ENCODE assay signal across 29 mouse cellular contexts in the genomic region with DNA sequence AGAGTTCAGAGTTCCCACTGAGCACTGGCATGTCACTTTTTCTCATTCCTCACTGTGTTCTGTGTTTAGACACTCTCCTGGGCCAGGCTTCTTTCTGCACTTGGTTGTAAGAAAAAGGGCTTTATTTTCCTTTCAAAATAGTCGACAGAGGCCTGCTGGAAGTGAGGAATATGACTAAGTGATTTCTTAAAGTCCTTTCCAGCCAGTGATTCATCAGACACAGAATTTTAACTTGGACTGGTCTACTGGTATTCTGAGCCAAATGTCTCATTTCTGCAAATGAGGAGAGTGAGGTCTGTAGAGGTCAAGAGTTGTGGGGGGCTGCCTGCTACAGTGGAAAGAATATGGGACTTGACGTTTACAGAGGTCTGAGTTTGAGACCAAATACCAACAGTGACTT.
DNase-seq lines count a peak whose midpoint lies in the region; ATAC-seq and TF ChIP-seq lines count a peak whose summit lies in the region.
"Had no signal": no experiment of that assay in that cellular context is flagged by ENCODE, and none has a peak within 500 bp of the region (broad histone marks: within the 10 kb centered on the region; RNA-seq: fewer than 3 reads in every experiment).

No protein-coding gene starts in this region.

- no peak overlapping the region for H3ac ChIP-seq in C2C12 (ENCODE audit: control insufficient read depth, insufficient read length, low read depth)

- H3K79me2 ChIP-seq in C2C12 (ENCODE audit: control insufficient read depth, insufficient read depth): peaks cover 76% of the 10 kb centered on the region

- no peaks in the 10 kb centered on the region for H3K9me3 ChIP-seq in heart, embryonic 12.5 days (replicated peaks)
- H3K9me3 ChIP-seq: embryonic facial prominence, embryonic 12.5 days; heart, embryonic 15.5 days; kidney, embryonic 15.5 days; liver, embryonic 13.5 days; neural tube, embryonic 13.5 days had no signal

- H3K27ac ChIP-seq in gastrocnemius, adult 2 months: peak overlapping the region; percentile 56
- no peak overlapping the region for H3K27ac ChIP-seq in heart, embryonic 12.5 days (ENCODE audit: poor library complexity, severe bottlenecking)
- H3K27ac ChIP-seq in layer of hippocampus, adult 2 months: no peak overlapping the region
- H3K27ac ChIP-seq in cerebellum, adult 2 months (ENCODE audit: insufficient read depth, low read length): no peak overlapping the region
- H3K27ac ChIP-seq: embryonic facial prominence, embryonic 12.5 days; heart, embryonic 15.5 days; hindbrain, postnatal 0 days; kidney, embryonic 15.5 days; left cerebral cortex, adult 2 months; liver, embryonic 13.5 days; neural tube, embryonic 13.5 days had no signal

- intact Hi-C loops in gastrocnemius, adult 2 months (cut with DNase I): no loop called here
- intact Hi-C loops in heart, postnatal 10 days (cut with DNase I): loop anchor here (5.0 kb wide), 1 partner anchor 218 kb away; no protein-coding TSS in a partner anchor

- no peak for TF ChIP-seq CTCF in gastrocnemius, adult 2 months (IDR thresholded peaks at IDR 0.05)
- no peak for TF ChIP-seq CTCF in C2C12 (IDR thresholded peaks at IDR 0.05; ENCODE audit: control insufficient read depth, insufficient read depth, insufficient read length)
- no peak for TF ChIP-seq CTCF in layer of hippocampus, adult 2 months (conservative IDR thresholded peaks at IDR 0.05)
- no peak for TF ChIP-seq CTCF in cerebellum, adult 2 months (IDR thresholded peaks at IDR 0.05; ENCODE audit: borderline replicate concordance, insufficient read depth, low read depth, low read length)

- WGBS in heart, embryonic 12.5 days: 50% methylated on average over 2 of the region's 2 CpGs
- WGBS in cerebellum, adult 2 months: 59% methylated on average over 2 of the region's 2 CpGs

- no peak for ATAC-seq in heart, embryonic 12.5 days (ENCODE audit: insufficient number of reproducible peaks, low FRiP score)
- ATAC-seq: forebrain, embryonic 14.5 days; hindbrain, postnatal 0 days had no signal

- H3K36me3 ChIP-seq in heart, embryonic 12.5 days: peaks cover 17% of the 10 kb centered on the region
- peaks cover 27% of the 10 kb centered on the region for H3K36me3 ChIP-seq in C2C12 (ENCODE audit: control insufficient read depth, insufficient read depth)
- H3K36me3 ChIP-seq: kidney, embryonic 15.5 days; liver, embryonic 13.5 days; neural tube, embryonic 13.5 days had no signal

- no peaks in the 10 kb centered on the region for H3K27me3 ChIP-seq in heart, embryonic 12.5 days (replicated peaks)
- H3K27me3 ChIP-seq in C2C12 (ENCODE audit: control insufficient read depth, insufficient read depth, insufficient read length): no peaks in the 10 kb centered on the region
- no peaks in the 10 kb centered on the region; the same call in 1 of the 2 replicates for H3K27me3 ChIP-seq in cerebellum, adult 2 months (ENCODE audit: control insufficient read depth, insufficient read depth, low read length)
- H3K27me3 ChIP-seq: embryonic facial prominence, embryonic 12.5 days; heart, embryonic 15.5 days; neural tube, embryonic 13.5 days had no signal

- no peak overlapping the region for H3K4me3 ChIP-seq in gastrocnemius, adult 2 months
- H3K4me3 ChIP-seq in heart, embryonic 12.5 days: no peak overlapping the region
- no peak overlapping the region for H3K4me3 ChIP-seq in C2C12 (ENCODE audit: insufficient read depth, poor library complexity, severe bottlenecking)
- H3K4me3 ChIP-seq in layer of hippocampus, adult 2 months: no peak overlapping the region
- H3K4me3 ChIP-seq in cerebellum, adult 2 months (replicated peaks; ENCODE audit: insufficient read depth, low read depth, low read length): no peak overlapping the region
- H3K4me3 ChIP-seq: embryonic facial prominence, embryonic 12.5 days; heart, embryonic 15.5 days; kidney, embryonic 15.5 days; left cerebral cortex, adult 2 months; liver, embryonic 13.5 days; neural tube, embryonic 13.5 days had no signal

- H3K4me2 ChIP-seq in heart, embryonic 12.5 days: no peak overlapping the region
- H3K4me2 ChIP-seq: heart, embryonic 15.5 days; kidney, embryonic 15.5 days; liver, embryonic 13.5 days; lung, embryonic 14.5 days; neural tube, embryonic 13.5 days had no signal

- H3K79me3 ChIP-seq in C2C12 (ENCODE audit: low read depth): peaks cover 23% of the 10 kb centered on the region

- H3K9ac ChIP-seq in heart, embryonic 12.5 days: no peak overlapping the region
- H3K9ac ChIP-seq: embryonic facial prominence, embryonic 12.5 days; heart, embryonic 15.5 days; kidney, embryonic 15.5 days; liver, embryonic 13.5 days; lung, embryonic 14.5 days; neural tube, embryonic 13.5 days had no signal

- TF ChIP-seq POLR2A in cerebellum, adult 2 months (IDR thresholded peaks at IDR 0.05; ENCODE audit: borderline replicate concordance, insufficient read depth, low read length): no peak

- no peak for DNase-seq in gastrocnemius, adult 2 months
- no peak for DNase-seq in gastrocnemius, postnatal 10 days
- peak; percentile 54 to 55 for DNase-seq in heart, postnatal 10 days
- DNase-seq in fibroblast of lung, adult 2 months (ENCODE audit: low read depth): peak; percentile 88
- no peak for DNase-seq in layer of hippocampus, adult 2 months (ENCODE audit: low spot score in 2 of 2)
- DNase-seq in cerebellum, adult 2 months: no peak
- DNase-seq: B cell, adult 2 months; cerebellum, adult 11 months; cerebellum, postnatal 10 days; gastrocnemius, postnatal 36 days; kidney, adult 11 months; kidney, postnatal 4 days; layer of hippocampus, adult 9-11 months; liver, embryonic 13.5 days; lung, embryonic 14.5 days; lung, postnatal 36 days; midbrain, embryonic 14.5 days; right cerebral cortex, postnatal 25 days; spleen, adult 18-20 months; thymus, postnatal 36 days had no signal

- peaks cover 53% of the 10 kb centered on the region for H3K4me1 ChIP-seq in heart, embryonic 12.5 days (replicated peaks)
- peaks cover 4% of the 10 kb centered on the region; the same call in 1 of the 2 replicates for H3K4me1 ChIP-seq in cerebellum, adult 2 months (ENCODE audit: control insufficient read depth, insufficient read depth, low read length)

TF ChIP-seq in C2C12, 6 proteins besides CTCF, POLR2A, EP300 and RAD21:
- TF ChIP-seq FOSL1 (IDR thresholded peaks at IDR 0.05; ENCODE audit: insufficient read depth, low read length, poor library complexity, severe bottlenecking) (peak; percentile 17), USF1 (IDR thresholded peaks at IDR 0.05; ENCODE audit: low read depth) (no peak), MYOD1 (IDR thresholded peaks at IDR 0.05; ENCODE audit: control insufficient read depth, insufficient read length, low read depth) (no peak)

Comparison
In these comparisons a context has a peak if more than half of its experiments do, and no peak if none do; other contexts are left out.
1. DNase-seq: peak in heart, postnatal 10 days (2 of 2) and fibroblast of lung, adult 2 months (single experiment); none in gastrocnemius, adult 2 months (single experiment), gastrocnemius, postnatal 10 days (single experiment), layer of hippocampus, adult 2 months (0 of 2) and cerebellum, adult 2 months (0 of 2).